ENCODE assay signal across 10 mouse cellular contexts in genomic region chr10:124349300-124349699, GRCm38 (mm10).
DNase-seq lines count a peak whose midpoint lies in the region; ATAC-seq lines count a peak whose summit lies in the region.
"Had no signal": no experiment of that assay in that cellular context is flagged by ENCODE, and none has a peak within 500 bp of the region (broad histone marks: within the 10 kb centered on the region; RNA-seq: fewer than 3 reads in every experiment).

No protein-coding gene starts in this region.

- H3K36me3 ChIP-seq in kidney, embryonic 14.5 days (ENCODE audit: control insufficient read depth, insufficient read depth, low read length) = no peaks in the 10 kb centered on the region
- H3K36me3 ChIP-seq in stomach, embryonic 16.5 days (ENCODE audit: control insufficient read depth, insufficient read depth, low read length) = no peaks in the 10 kb centered on the region

- intact Hi-C loops in heart, postnatal 10 days (cut with DNase I) = no loop called here

- no peak overlapping the region for H3K4me3 ChIP-seq in kidney, embryonic 14.5 days (ENCODE audit: low read length)
- no peak overlapping the region for H3K4me3 ChIP-seq in stomach, embryonic 16.5 days (replicated peaks; ENCODE audit: low read length)
- H3K4me3 ChIP-seq: erythroblast, embryonic 14.5 days; megakaryocyte, embryonic 14.5 days had no signal

- 61% methylated on average over 2 of the region's 2 CpGs for WGBS in kidney, embryonic 14.5 days
- WGBS in stomach, embryonic 16.5 days = 28% methylated on average over 2 of the region's 2 CpGs

- H3K9me3 ChIP-seq in kidney, embryonic 14.5 days (ENCODE audit: control insufficient read depth, low read length) = no peaks in the 10 kb centered on the region
- H3K9me3 ChIP-seq in stomach, embryonic 16.5 days (replicated peaks; ENCODE audit: control insufficient read depth, low read length) = no peaks in the 10 kb centered on the region
- H3K9me3 ChIP-seq: megakaryocyte, embryonic 14.5 days had no signal

- no peak overlapping the region for H3K9ac ChIP-seq in kidney, embryonic 14.5 days (ENCODE audit: low read depth, low read length)
- H3K9ac ChIP-seq in stomach, embryonic 16.5 days (ENCODE audit: low read length) = no peak overlapping the region

- DNase-seq in kidney, adult 11 months = no peak
- DNase-seq in 416B (ENCODE audit: low read depth) = peak; percentile 85
- DNase-seq in adrenal gland, postnatal 25 days = peak; percentile 38
- peak; percentile 63 to 67 for DNase-seq in heart, postnatal 10 days
- no peak for DNase-seq in frontal cortex, postnatal 36 days (ENCODE audit: low spot score in 2 of 2)

- ATAC-seq in kidney, embryonic 14.5 days (ENCODE audit: low FRiP score, low TSS enrichment) = peak; percentile 68; the same call in 1 of the 2 replicates
- peak; percentile 73; the same call in 1 of the 2 replicates for ATAC-seq in stomach, embryonic 16.5 days (ENCODE audit: insufficient read depth, low FRiP score)
- no peak for ATAC-seq in megakaryocyte-erythroid progenitor cell, adult 5-6 weeks (replicated peaks; ENCODE audit: low FRiP score, low TSS enrichment, poor library complexity, severe bottlenecking)

- H3K27ac ChIP-seq in kidney, embryonic 14.5 days (ENCODE audit: low read depth, low read length) = no peak overlapping the region
- no peak overlapping the region for H3K27ac ChIP-seq in stomach, embryonic 16.5 days (ENCODE audit: low read length)

- no peak overlapping the region for H3K4me2 ChIP-seq in kidney, embryonic 14.5 days (replicated peaks; ENCODE audit: low read depth, low read length)
- H3K4me2 ChIP-seq in stomach, embryonic 16.5 days (ENCODE audit: low read depth, low read length) = no peak overlapping the region

- no peaks in the 10 kb centered on the region for H3K4me1 ChIP-seq in kidney, embryonic 14.5 days (ENCODE audit: control insufficient read depth, insufficient read depth, low read length)
- H3K4me1 ChIP-seq in stomach, embryonic 16.5 days (ENCODE audit: control insufficient read depth, insufficient read depth, low read length) = no peaks in the 10 kb centered on the region
- H3K4me1 ChIP-seq: megakaryocyte, embryonic 14.5 days had no signal

- H3K27me3 ChIP-seq in kidney, embryonic 14.5 days (ENCODE audit: control insufficient read depth, insufficient read depth, low read length) = no peaks in the 10 kb centered on the region
- no peaks in the 10 kb centered on the region for H3K27me3 ChIP-seq in stomach, embryonic 16.5 days (ENCODE audit: control insufficient read depth, insufficient read depth, low read length)
- H3K27me3 ChIP-seq: megakaryocyte, embryonic 14.5 days had no signal

Comparison
In these comparisons a context has a peak if more than half of its experiments do, and no peak if none do; other contexts are left out.
1. DNase-seq: peak in 416B (single experiment), adrenal gland, postnatal 25 days (single experiment) and heart, postnatal 10 days (2 of 2); none in kidney, adult 11 months (single experiment) and frontal cortex, postnatal 36 days (0 of 2).